Mouse (Mus musculus) brown adipose tissue, adult 24 weeks (tissue): Measurements from ENCODE around the gene Arhgap24. TPM values are rescaled to one million over a fixed set of nuclear protein-coding genes. Genes with fewer than 3 reads are reported as not detected.

Source experiments
- H3K27ac ChIP-seq: fragments of 200-500 bp; replicated peaks from 2 replicates; pipeline ENCODE4 v1.5.1; 2012; ENCODE audit warnings: low read depth, mild to moderate bottlenecking, low read length
- H3K4me1 ChIP-seq: fragments of 200-500 bp; 2 replicates; pipeline ENCODE4 v1.6.1; 2012; ENCODE audit warnings: low read length, mixed read lengths; ENCODE audit not compliant: control insufficient read depth, insufficient read depth, insufficient read length
- H3K4me3 ChIP-seq: fragments of 200-500 bp; 2 replicates; pipeline ENCODE4 v1.5.1; 2012; ENCODE audit warnings: low read depth, mild to moderate bottlenecking, low read length, moderate library complexity; ENCODE audit not compliant: insufficient read depth
- polyA plus RNA-seq: library from polyadenylated mRNA; stranded (reverse); fragments of >200 nt; gene quantifications from 2 replicates; pipeline ENCODE4 v1.2.4, GENCODE M21; 2012; ENCODE audit not compliant: missing spikeins, insufficient read depth, insufficient read length

The Arhgap24 gene
- polyA plus RNA-seq, 1 experiment = 28.3 TPM

- Histone ChIP-seq H3K4me1 (no peaks in the 10 kb centered on the region), H3K4me3 (no peak overlapping the region), H3K27ac (no peak overlapping the region)
Observed at GRCm38 (mm10) chr5:102702581-102702980, 221.4 kb downstream of the Arhgap24 start.

GRCm38 (mm10) chr5:102703325-102704099 is 222.3 kb downstream of the Arhgap24 start:
- Histone ChIP-seq H3K4me3 (no peak overlapping the region), H3K27ac (no peak overlapping the region), H3K4me1 (no peaks in the 10 kb centered on the region)

DNA sequence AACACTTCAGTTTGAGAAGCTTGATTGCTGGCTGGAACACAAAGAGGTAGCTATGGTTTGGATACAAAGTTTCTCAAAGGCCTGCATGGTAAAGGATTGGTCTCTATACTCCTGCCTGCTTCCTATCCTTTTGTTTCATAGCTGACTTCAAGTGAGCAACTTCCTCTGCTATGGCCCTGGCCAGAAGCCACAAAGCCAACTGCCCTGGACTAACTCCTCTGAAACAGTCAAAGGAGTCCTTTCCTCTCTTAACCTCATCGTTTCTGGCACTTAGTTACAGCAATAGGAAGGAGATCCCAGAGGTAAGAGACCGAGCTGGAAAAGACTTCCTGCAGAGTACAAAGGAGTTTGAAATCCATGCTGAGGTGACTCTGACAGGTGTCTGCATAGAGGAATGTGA is 224.0 kb downstream of the Arhgap24 start:
- Histone ChIP-seq H3K27ac (no peak overlapping the region), H3K4me1 (no peaks in the 10 kb centered on the region)

GRCm38 (mm10) chr5:102710336-102710735 is 229.1 kb downstream of the Arhgap24 start:
- Histone ChIP-seq H3K27ac (no peak overlapping the region), H3K4me1 (no peaks in the 10 kb centered on the region), H3K4me3 (no peak overlapping the region)

More for the DNA sequence above, 224.0 kb downstream of the Arhgap24 start:
- H3K4me3 ChIP-seq = no peak overlapping the region

GRCm38 (mm10) chr5:102719368-102719972 is 238.3 kb downstream of the Arhgap24 start:
- H3K27ac ChIP-seq = no peak overlapping the region
- H3K4me1 ChIP-seq = no peaks in the 10 kb centered on the region
- H3K4me3 ChIP-seq = no peak overlapping the region

- Histone ChIP-seq H3K27ac (no peak overlapping the region), H3K4me3 (no peak overlapping the region), H3K4me1 (no peaks in the 10 kb centered on the region; the same call in 1 of the 2 replicates)
Observed at GRCm38 (mm10) chr5:102723558-102723957, 242.4 kb downstream of the Arhgap24 start.

- H3K27ac ChIP-seq = peak overlapping the region; percentile 17
- H3K4me1 ChIP-seq = no peaks in the 10 kb centered on the region; the same call in 1 of the 2 replicates
- H3K4me3 ChIP-seq = peak overlapping the region; percentile 25
Observed at GRCm38 (mm10) chr5:102724813-102725348, 243.7 kb downstream of the Arhgap24 start.

- peak overlapping the region; percentile 17 for H3K27ac ChIP-seq
- no peaks in the 10 kb centered on the region; the same call in 1 of the 2 replicates for H3K4me1 ChIP-seq
- peak overlapping the region; percentile 25 for H3K4me3 ChIP-seq
Observed at GRCm38 (mm10) chr5:102725365-102725764, 244.2 kb downstream of the Arhgap24 start.

DNA sequence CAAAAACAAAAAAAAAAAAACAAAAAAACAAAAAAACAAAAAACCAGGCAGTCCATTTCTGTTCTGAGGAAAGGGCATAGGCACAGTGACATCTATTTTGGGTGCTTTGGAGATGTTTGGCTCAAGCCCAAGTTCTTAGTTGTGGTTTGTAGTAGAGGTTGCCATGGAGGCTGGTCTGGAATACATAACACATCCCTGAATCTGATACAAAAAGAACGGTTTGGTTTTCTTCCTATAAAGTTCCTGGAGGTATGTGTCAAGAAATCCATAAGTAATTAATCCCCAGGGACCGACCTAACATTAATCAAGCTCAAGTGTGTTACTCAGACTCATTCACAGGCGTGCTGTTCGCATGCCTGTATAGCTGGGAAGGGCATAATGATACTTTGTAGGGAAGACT is 245.8 kb downstream of the Arhgap24 start:
- Histone ChIP-seq H3K4me3 (no peak overlapping the region), H3K27ac (no peak overlapping the region), H3K4me1 (no peaks in the 10 kb centered on the region; the same call in 1 of the 2 replicates)

GRCm38 (mm10) chr5:102728531-102728930 is 247.3 kb downstream of the Arhgap24 start:
- Histone ChIP-seq H3K4me1 (no peaks in the 10 kb centered on the region; the same call in 1 of the 2 replicates), H3K4me3 (no peak overlapping the region), H3K27ac (no peak overlapping the region)

DNA sequence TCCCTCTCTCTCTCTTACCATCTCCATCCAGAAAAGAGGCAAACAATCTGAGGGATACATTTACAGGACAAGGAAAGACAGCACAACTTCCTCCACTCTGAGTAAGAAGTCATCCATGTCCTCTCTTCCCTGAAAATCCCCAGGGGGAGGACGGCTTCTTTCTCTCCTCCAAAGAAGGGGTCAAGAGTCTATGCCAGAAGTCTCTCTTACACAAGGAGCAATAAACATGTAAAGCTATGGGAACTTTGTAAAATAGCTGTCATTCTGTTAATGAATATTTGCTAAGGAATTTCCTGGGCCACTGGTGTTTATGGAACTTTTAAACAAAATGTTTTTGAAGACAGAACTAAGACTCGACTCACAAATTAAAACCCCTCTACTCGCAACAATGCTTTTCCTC is 248.3 kb downstream of the Arhgap24 start:
- H3K4me1 ChIP-seq = no peaks in the 10 kb centered on the region; the same call in 1 of the 2 replicates
- no peak overlapping the region for H3K27ac ChIP-seq
- H3K4me3 ChIP-seq = no peak overlapping the region

- Histone ChIP-seq H3K27ac (no peak overlapping the region), H3K4me3 (no peak overlapping the region), H3K4me1 (peaks cover 2% of the 10 kb centered on the region; the same call in 1 of the 2 replicates)
Observed at GRCm38 (mm10) chr5:102736131-102736530, 254.9 kb downstream of the Arhgap24 start.

GRCm38 (mm10) chr5:102742554-102743255 is 261.5 kb downstream of the Arhgap24 start:
- Histone ChIP-seq H3K4me1 (no peaks in the 10 kb centered on the region), H3K27ac (no peak overlapping the region), H3K4me3 (no peak overlapping the region)

DNA sequence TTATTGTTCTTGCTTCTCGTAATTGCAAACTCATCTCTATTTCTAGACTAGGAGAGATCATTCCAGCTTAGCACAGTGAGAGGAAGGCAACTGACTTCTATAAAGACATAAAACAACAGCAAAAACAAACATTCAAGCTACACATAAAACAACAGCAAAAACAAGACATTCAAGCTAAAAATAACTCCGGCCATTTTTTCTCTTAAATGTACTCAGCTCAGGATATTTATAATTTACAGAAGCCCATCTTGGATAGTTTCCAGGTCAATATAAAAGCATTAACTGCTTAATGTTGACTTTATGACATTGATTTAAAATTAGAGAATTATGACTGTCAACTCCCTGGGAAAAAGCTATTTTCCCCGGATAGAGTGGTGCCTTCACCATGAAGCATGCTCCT is 262.2 kb downstream of the Arhgap24 start:
- no peak overlapping the region for H3K27ac ChIP-seq
- H3K4me1 ChIP-seq = no peaks in the 10 kb centered on the region
- no peak overlapping the region for H3K4me3 ChIP-seq

GRCm38 (mm10) chr5:102744051-102744450 is 262.9 kb downstream of the Arhgap24 start:
- Histone ChIP-seq H3K4me1 (no peaks in the 10 kb centered on the region), H3K4me3 (no peak overlapping the region), H3K27ac (no peak overlapping the region)
